Mouse (Mus musculus) cerebellum, adult 2 months (tissue): ENCODE results near the gene Fbxw7.

Experiments
- CTCF ChIP-seq: fragments of 200-500 bp; IDR thresholded peaks from 2 replicates; pipeline ENCODE4 v1.5.1; 2011; ENCODE audit warnings: low read depth, mild to moderate bottlenecking, control low read depth, low read length, moderate library complexity, borderline replicate concordance; ENCODE audit not compliant: insufficient read depth
- POLR2A ChIP-seq: fragments of 200-500 bp; IDR thresholded peaks from 2 replicates; pipeline ENCODE4 v1.6.1; 2011; ENCODE audit warnings: low read length, control low read depth, borderline replicate concordance; ENCODE audit not compliant: insufficient read depth

GRCm38 (mm10) chr3:84804036-84804435 is 11.0 kb upstream of the Fbxw7 start:
- TF ChIP-seq CTCF (no peak), POLR2A (no peak)
